Mouse (Mus musculus): Measurements from ENCODE around the gene Gga3. TPM values are rescaled to one million over a fixed set of nuclear protein-coding genes. Genes with fewer than 3 reads are reported as not detected.

Gene Gga3
- polyA plus RNA-seq, 1 experiment from 2014 or later, result 24.7 TPM

- Histone ChIP-seq H3K9ac (ENCODE audit: low read depth, low read length) (peak within 1 kb of the TSS; percentile 60), H3K27me3 (ENCODE audit: control insufficient read depth, insufficient read depth, low read length) (no peaks in the 10 kb centered on the region), H3K4me3 (ENCODE audit: low read depth, low read length) (peak within 1 kb of the TSS; percentile 60), H3K36me3 (ENCODE audit: control insufficient read depth, insufficient read depth, low read length) (0 out of 2 replicates have a peak, but pooled peaks cover under 1% of the 10 kb centered on the region), H3K9me3 (ENCODE audit: control insufficient read depth, low read length) (no peaks in the 10 kb centered on the region), H3K4me2 (replicated peaks; ENCODE audit: low read depth, low read length) (peak within 1 kb of the TSS; percentile 74), H3K4me1 (replicated peaks; ENCODE audit: control insufficient read depth, insufficient read depth, low read length) (no peaks in the 10 kb centered on the region), H3K27ac (ENCODE audit: low read depth, low read length) (no peak within 1 kb of the TSS)
- peak; percentile 99 for ATAC-seq (ENCODE audit: low FRiP score)
- under 1% methylated on average over 47 of the region's 47 CpGs for WGBS
- peak; percentile 98 for DNase-seq (ENCODE audit: low spot score)
Observed at GRCm38 (mm10) chr11:115627705-115628464, 24.0 kb upstream of the Gga3 start, which contains the start of gene Slc25a19. Gene Slc25a19, minus strand, starts transcription at chr11:115628295.

- Histone ChIP-seq H3K4me2 (replicated peaks; ENCODE audit: low read depth, low read length) (peak overlapping the region; percentile 74), H3K9me3 (ENCODE audit: control insufficient read depth, low read length) (no peaks in the 10 kb centered on the region), H3K27ac (ENCODE audit: low read depth, low read length) (no peak overlapping the region), H3K4me1 (replicated peaks; ENCODE audit: control insufficient read depth, insufficient read depth, low read length) (no peaks in the 10 kb centered on the region), H3K36me3 (ENCODE audit: control insufficient read depth, insufficient read depth, low read length) (0 out of 2 replicates have a peak, but pooled peaks cover 2% of the 10 kb centered on the region), H3K27me3 (ENCODE audit: control insufficient read depth, insufficient read depth, low read length) (no peaks in the 10 kb centered on the region), H3K4me3 (ENCODE audit: low read depth, low read length) (peak overlapping the region; percentile 60), H3K9ac (ENCODE audit: low read depth, low read length) (peak overlapping the region; percentile 60)
- no peak for ATAC-seq (ENCODE audit: low FRiP score)
- DNase-seq (ENCODE audit: low spot score), result no peak
- 56% methylated on average over 11 of the region's 11 CpGs for WGBS
Observed at GRCm38 (mm10) chr11:115626824-115627616, 23.2 kb upstream of the Gga3 start.

GRCm38 (mm10) chr11:115625877-115626276 lies 22.0 kb upstream of the Gga3 start:
- Histone ChIP-seq H3K27ac (ENCODE audit: low read depth, low read length) (no peak overlapping the region), H3K4me2 (replicated peaks; ENCODE audit: low read depth, low read length) (no peak overlapping the region), H3K27me3 (ENCODE audit: control insufficient read depth, insufficient read depth, low read length) (no peaks in the 10 kb centered on the region), H3K9me3 (ENCODE audit: control insufficient read depth, low read length) (no peaks in the 10 kb centered on the region), H3K36me3 (ENCODE audit: control insufficient read depth, insufficient read depth, low read length) (0 out of 2 replicates have a peak, but pooled peaks cover 2% of the 10 kb centered on the region), H3K4me3 (ENCODE audit: low read depth, low read length) (no peak overlapping the region), H3K4me1 (replicated peaks; ENCODE audit: control insufficient read depth, insufficient read depth, low read length) (no peaks in the 10 kb centered on the region), H3K9ac (ENCODE audit: low read depth, low read length) (no peak overlapping the region)
- 85% methylated on average over 9 of the region's 9 CpGs for WGBS
- DNase-seq (ENCODE audit: low spot score), result no peak
- ATAC-seq (ENCODE audit: low FRiP score), result no peak

- 78% methylated on average over 9 of the region's 9 CpGs for whole genome bisulfite sequencing
- Histone ChIP-seq H3K27me3 (ENCODE audit: control insufficient read depth, insufficient read depth, low read length) (no peaks in the 10 kb centered on the region), H3K27ac (ENCODE audit: low read depth, low read length) (no peak overlapping the region), H3K36me3 (ENCODE audit: control insufficient read depth, insufficient read depth, low read length) (0 out of 2 replicates have a peak, but pooled peaks cover 2% of the 10 kb centered on the region), H3K9me3 (ENCODE audit: control insufficient read depth, low read length) (no peaks in the 10 kb centered on the region), H3K4me1 (replicated peaks; ENCODE audit: control insufficient read depth, insufficient read depth, low read length) (no peaks in the 10 kb centered on the region), H3K4me3 (ENCODE audit: low read depth, low read length) (no peak overlapping the region), H3K9ac (ENCODE audit: low read depth, low read length) (no peak overlapping the region), H3K4me2 (replicated peaks; ENCODE audit: low read depth, low read length) (no peak overlapping the region)
- DNase-seq (ENCODE audit: low spot score), result no peak
- no peak for ATAC-seq (ENCODE audit: low FRiP score)
Observed at GRCm38 (mm10) chr11:115623487-115624070, 19.7 kb upstream of the Gga3 start.

- H3K27me3 ChIP-seq (ENCODE audit: control insufficient read depth, insufficient read depth, low read length), result no peaks in the 10 kb centered on the region
- no peak overlapping the region for H3K4me3 ChIP-seq (ENCODE audit: low read depth, low read length)
- no peak overlapping the region for H3K27ac ChIP-seq (ENCODE audit: low read depth, low read length)
- H3K9me3 ChIP-seq (ENCODE audit: control insufficient read depth, low read length), result no peaks in the 10 kb centered on the region
- 0 out of 2 replicates have a peak, but pooled peaks cover 2% of the 10 kb centered on the region for H3K36me3 ChIP-seq (ENCODE audit: control insufficient read depth, insufficient read depth, low read length)
- no peak overlapping the region for H3K4me2 ChIP-seq (replicated peaks; ENCODE audit: low read depth, low read length)
- no peaks in the 10 kb centered on the region for H3K4me1 ChIP-seq (replicated peaks; ENCODE audit: control insufficient read depth, insufficient read depth, low read length)
- DNase-seq (ENCODE audit: low spot score) (no peak), ATAC-seq (ENCODE audit: low FRiP score) (no peak)
- 98% methylated on average over 7 of the region's 7 CpGs for WGBS
- no peak overlapping the region for H3K9ac ChIP-seq (ENCODE audit: low read depth, low read length)
Observed at GRCm38 (mm10) chr11:115619949-115620348, 16.1 kb upstream of the Gga3 start.

- 85% methylated on average over 16 of the region's 16 CpGs for WGBS
- H3K9me3 ChIP-seq (ENCODE audit: control insufficient read depth, low read length), result no peaks in the 10 kb centered on the region
- H3K9ac ChIP-seq (ENCODE audit: low read depth, low read length), result no peak overlapping the region
- no peak overlapping the region for H3K4me2 ChIP-seq (replicated peaks; ENCODE audit: low read depth, low read length)
- no peak for DNase-seq (ENCODE audit: low spot score)
- H3K27me3 ChIP-seq (ENCODE audit: control insufficient read depth, insufficient read depth, low read length), result no peaks in the 10 kb centered on the region
- no peak overlapping the region for H3K27ac ChIP-seq (ENCODE audit: low read depth, low read length)
- no peaks in the 10 kb centered on the region for H3K4me1 ChIP-seq (replicated peaks; ENCODE audit: control insufficient read depth, insufficient read depth, low read length)
- no peak for ATAC-seq (ENCODE audit: low FRiP score)
- no peak overlapping the region for H3K4me3 ChIP-seq (ENCODE audit: low read depth, low read length)
- 0 out of 2 replicates have a peak, but pooled peaks cover 2% of the 10 kb centered on the region for H3K36me3 ChIP-seq (ENCODE audit: control insufficient read depth, insufficient read depth, low read length)
Observed at GRCm38 (mm10) chr11:115618732-115619516, 15.1 kb upstream of the Gga3 start.

GRCm38 (mm10) chr11:115618001-115618400 lies 14.2 kb upstream of the Gga3 start:
- Histone ChIP-seq H3K27me3 (ENCODE audit: control insufficient read depth, insufficient read depth, low read length) (no peaks in the 10 kb centered on the region), H3K4me2 (replicated peaks; ENCODE audit: low read depth, low read length) (no peak overlapping the region), H3K4me1 (replicated peaks; ENCODE audit: control insufficient read depth, insufficient read depth, low read length) (no peaks in the 10 kb centered on the region), H3K4me3 (ENCODE audit: low read depth, low read length) (no peak overlapping the region), H3K9me3 (ENCODE audit: control insufficient read depth, low read length) (no peaks in the 10 kb centered on the region), H3K27ac (ENCODE audit: low read depth, low read length) (no peak overlapping the region), H3K36me3 (ENCODE audit: control insufficient read depth, insufficient read depth, low read length) (0 out of 2 replicates have a peak, but pooled peaks cover 2% of the 10 kb centered on the region), H3K9ac (ENCODE audit: low read depth, low read length) (no peak overlapping the region)
- 88% methylated on average over 2 of the region's 2 CpGs for WGBS
- DNase-seq (ENCODE audit: low spot score), result no peak
- no peak for ATAC-seq (ENCODE audit: low FRiP score)

- Histone ChIP-seq H3K9ac (ENCODE audit: low read depth, low read length) (no peak overlapping the region), H3K27me3 (ENCODE audit: control insufficient read depth, insufficient read depth, low read length) (no peaks in the 10 kb centered on the region), H3K9me3 (ENCODE audit: control insufficient read depth, low read length) (no peaks in the 10 kb centered on the region), H3K36me3 (ENCODE audit: control insufficient read depth, insufficient read depth, low read length) (no peaks in the 10 kb centered on the region), H3K4me3 (ENCODE audit: low read depth, low read length) (no peak overlapping the region), H3K27ac (ENCODE audit: low read depth, low read length) (no peak overlapping the region), H3K4me1 (replicated peaks; ENCODE audit: control insufficient read depth, insufficient read depth, low read length) (no peaks in the 10 kb centered on the region), H3K4me2 (replicated peaks; ENCODE audit: low read depth, low read length) (no peak overlapping the region)
- DNase-seq (ENCODE audit: low spot score) (no peak), ATAC-seq (ENCODE audit: low FRiP score) (no peak)
- 76% methylated on average over 6 of the region's 6 CpGs for WGBS
Observed at GRCm38 (mm10) chr11:115616893-115617292, 13.0 kb upstream of the Gga3 start.
